Mouse (Mus musculus): ENCODE measurements around the gene Hnf4a.
"Not testable (repeated sequence)": the region's sequence is repeated elsewhere in the genome, so short reads cannot be mapped to it uniquely, and the experiment has no call there.

The Hnf4a gene

GRCm38 (mm10) chr2:163620451-163620850 is 113.8 kb downstream of the Hnf4a start:
- DNase-seq (ENCODE audit: low read depth, low spot score): no peak

GRCm38 (mm10) chr2:163621401-163621800 is 114.8 kb downstream of the Hnf4a start:
- DNase-seq (ENCODE audit: low read depth, low spot score): not testable (repeated sequence)

All from forelimb bud, embryonic 11.5 days (tissue).